8 mouse cellular contexts compared by ENCODE assay signal in genomic region chr4:59581314-59582185, GRCm38 (mm10). TPM values are rescaled to one million over a fixed set of nuclear protein-coding genes. Genes with fewer than 3 reads are reported as not detected.
DNase-seq lines count a peak whose midpoint lies in the region; ATAC-seq and TF ChIP-seq lines count a peak whose summit lies in the region.

Hsdl2 (plus strand) TSS chr4:59581563.

- 1% methylated on average over 61 of the region's 61 CpGs for WGBS in forebrain, embryonic 12.5 days
- WGBS in heart, postnatal 0 days, result under 1% methylated on average over 61 of the region's 61 CpGs
- WGBS in liver, embryonic 16.5 days (ENCODE audit: insufficient replicate concordance), result under 1% methylated on average over 61 of the region's 61 CpGs
- WGBS in neural tube, embryonic 13.5 days, result under 1% methylated on average over 61 of the region's 61 CpGs

- H3K9me3 ChIP-seq in E14TG2a.4 (ENCODE audit: low read length), result no peaks in the 10 kb centered on the region
- no peaks in the 10 kb centered on the region for H3K9me3 ChIP-seq in forebrain, embryonic 12.5 days
- no peaks in the 10 kb centered on the region for H3K9me3 ChIP-seq in heart, postnatal 0 days (replicated peaks; ENCODE audit: control insufficient read depth, low read length)
- H3K9me3 ChIP-seq in liver, embryonic 16.5 days (replicated peaks; ENCODE audit: control insufficient read depth, low read length), result no peaks in the 10 kb centered on the region
- no peaks in the 10 kb centered on the region for H3K9me3 ChIP-seq in neural tube, embryonic 13.5 days

- peak within 1 kb of the TSS; percentile 80 for H3K4me2 ChIP-seq in forebrain, embryonic 12.5 days
- peak within 1 kb of the TSS; percentile 79 for H3K4me2 ChIP-seq in heart, postnatal 0 days (ENCODE audit: low read depth, low read length)
- peak within 1 kb of the TSS; percentile 99 for H3K4me2 ChIP-seq in liver, embryonic 16.5 days (ENCODE audit: low read depth, low read length)
- peak within 1 kb of the TSS; percentile 80 for H3K4me2 ChIP-seq in neural tube, embryonic 13.5 days

- TF ChIP-seq CTCF in E14TG2a.4 (conservative IDR thresholded peaks at IDR 0.05; ENCODE audit: low read length), result no peak
- TF ChIP-seq CTCF in heart, postnatal 0 days (IDR thresholded peaks at IDR 0.05; ENCODE audit: low read depth), result no peak
- no peak for TF ChIP-seq CTCF in testis, adult 2 months (IDR thresholded peaks at IDR 0.05; ENCODE audit: control insufficient read depth, insufficient read depth, insufficient replicate concordance, low read depth, low read length)

- peak; percentile 100 for DNase-seq in c-Kit-positive CD71-positive TER-119-positive erythroid progenitor cells, embryonic 14.5 days (ENCODE audit: low spot score)
- peak; percentile 99 for DNase-seq in heart, postnatal 0 days (ENCODE audit: low spot score)
- DNase-seq in kidney, postnatal 4 days, result peak; percentile 99

- H3K9ac ChIP-seq in forebrain, embryonic 12.5 days, result peak within 1 kb of the TSS; percentile 69
- H3K9ac ChIP-seq in heart, postnatal 0 days (replicated peaks; ENCODE audit: low read depth, low read length), result peak within 1 kb of the TSS; percentile 82
- H3K9ac ChIP-seq in liver, embryonic 16.5 days (ENCODE audit: low read depth, low read length), result peak within 1 kb of the TSS; percentile 85
- H3K9ac ChIP-seq in neural tube, embryonic 13.5 days, result peak within 1 kb of the TSS; percentile 77

- H3K4me3 ChIP-seq in E14TG2a.4 (replicated peaks; ENCODE audit: low read length), result peak within 1 kb of the TSS; percentile 87
- H3K4me3 ChIP-seq in forebrain, embryonic 12.5 days (replicated peaks), result peak within 1 kb of the TSS; percentile 66
- H3K4me3 ChIP-seq in heart, postnatal 0 days (ENCODE audit: low read depth, low read length), result peak within 1 kb of the TSS; percentile 82
- peak within 1 kb of the TSS; percentile 84 for H3K4me3 ChIP-seq in liver, embryonic 16.5 days (ENCODE audit: low read depth, low read length)
- peak within 1 kb of the TSS; percentile 76 for H3K4me3 ChIP-seq in neural tube, embryonic 13.5 days
- H3K4me3 ChIP-seq in testis, adult 2 months (ENCODE audit: control insufficient read depth, low read depth, low read length), result peak within 1 kb of the TSS; percentile 86

- TF ChIP-seq EP300 in heart, postnatal 0 days (IDR thresholded peaks at IDR 0.05; ENCODE audit: low read depth), result no peak

- ATAC-seq in forebrain, embryonic 12.5 days (ENCODE audit: low FRiP score), result peak; percentile 96
- peak; percentile 94 for ATAC-seq in heart, postnatal 0 days (ENCODE audit: insufficient read depth, low read depth)
- ATAC-seq in liver, embryonic 16.5 days (ENCODE audit: low read depth), result peak; percentile 96
- peak; percentile 95 for ATAC-seq in neural tube, embryonic 13.5 days (ENCODE audit: low read depth)

- no peaks in the 10 kb centered on the region for H3K36me3 ChIP-seq in E14TG2a.4 (ENCODE audit: insufficient read depth, low read length)
- H3K36me3 ChIP-seq in forebrain, embryonic 12.5 days (replicated peaks), result no peaks in the 10 kb centered on the region
- no peaks in the 10 kb centered on the region for H3K36me3 ChIP-seq in heart, postnatal 0 days (replicated peaks; ENCODE audit: control insufficient read depth, insufficient read depth, low read length)
- no peaks in the 10 kb centered on the region for H3K36me3 ChIP-seq in liver, embryonic 16.5 days (ENCODE audit: control insufficient read depth, insufficient read depth)
- no peaks in the 10 kb centered on the region for H3K36me3 ChIP-seq in neural tube, embryonic 13.5 days
- no peaks in the 10 kb centered on the region for H3K36me3 ChIP-seq in testis, adult 2 months (ENCODE audit: control insufficient read depth, insufficient read depth, low read length)

- peak within 1 kb of the TSS; percentile 85 for H3K27ac ChIP-seq in forebrain, embryonic 12.5 days
- H3K27ac ChIP-seq in heart, postnatal 0 days (ENCODE audit: low read depth), result peak within 1 kb of the TSS; percentile 96
- peak within 1 kb of the TSS; percentile 92 for H3K27ac ChIP-seq in liver, embryonic 16.5 days (ENCODE audit: low read length)
- peak within 1 kb of the TSS; percentile 93 for H3K27ac ChIP-seq in neural tube, embryonic 13.5 days (replicated peaks)
- peak within 1 kb of the TSS; percentile 77 for H3K27ac ChIP-seq in testis, adult 2 months (ENCODE audit: control insufficient read depth, insufficient read depth, low read depth, low read length)

- H3K4me1 ChIP-seq in E14TG2a.4 (replicated peaks; ENCODE audit: low read depth, low read length), result peaks cover 30% of the 10 kb centered on the region
- peaks cover 12% of the 10 kb centered on the region for H3K4me1 ChIP-seq in forebrain, embryonic 12.5 days
- H3K4me1 ChIP-seq in heart, postnatal 0 days (ENCODE audit: control insufficient read depth, insufficient read depth), result peaks cover 8% of the 10 kb centered on the region; the same call in 1 of the 2 replicates
- peaks cover 14% of the 10 kb centered on the region for H3K4me1 ChIP-seq in liver, embryonic 16.5 days (ENCODE audit: control insufficient read depth, low read depth, low read length)
- H3K4me1 ChIP-seq in neural tube, embryonic 13.5 days (replicated peaks), result peaks cover 28% of the 10 kb centered on the region
- H3K4me1 ChIP-seq in testis, adult 2 months (ENCODE audit: control insufficient read depth, insufficient read depth, low read length), result peaks cover 8% of the 10 kb centered on the region; the same call in 1 of the 2 replicates

- peak; percentile 71; the same call in 1 of the 2 replicates for TF ChIP-seq POLR2A in testis, adult 2 months (IDR thresholded peaks at IDR 0.05; ENCODE audit: control insufficient read depth, low read depth, low read length)

- peaks cover 18% of the 10 kb centered on the region for H3K27me3 ChIP-seq in E14TG2a.4 (ENCODE audit: insufficient read depth, low read length)
- no peaks in the 10 kb centered on the region for H3K27me3 ChIP-seq in forebrain, embryonic 12.5 days
- no peaks in the 10 kb centered on the region for H3K27me3 ChIP-seq in heart, postnatal 0 days (ENCODE audit: control insufficient read depth, insufficient read depth, low read length)
- no peaks in the 10 kb centered on the region for H3K27me3 ChIP-seq in liver, embryonic 16.5 days (ENCODE audit: control insufficient read depth, insufficient read depth, low read depth, low read length)
- H3K27me3 ChIP-seq in neural tube, embryonic 13.5 days, result no peaks in the 10 kb centered on the region
- H3K27me3 ChIP-seq in testis, adult 2 months (ENCODE audit: control insufficient read depth, insufficient read depth, low read length), result no peaks in the 10 kb centered on the region

RNA-seq across cellular contexts. Expression of gene Hsdl2, which starts in this region (rescaled TPM):
- polyA plus RNA-seq in forebrain, embryonic 12.5 days (2016; fragmentation: Nextera tagmentation; extraction: Ambion mirVana), result 27.6 and 28.1 TPM in 2 replicates
- total RNA-seq in heart, postnatal 0 days (2014; rRNA removed; ENCODE audit: low replicate concordance), result 68.4 and 117 TPM in 2 replicates
- 262 and 267 TPM in 2 replicates for polyA plus RNA-seq in heart, postnatal 0 days (2015; fragmentation: Nextera tagmentation; extraction: Ambion mirVana)
- polyA plus RNA-seq in liver, embryonic 16.5 days (2015; fragmentation: Nextera tagmentation; extraction: Ambion mirVana), result 20.9 and 21.3 TPM in 2 replicates
- polyA plus RNA-seq in neural tube, embryonic 13.5 days (2015; fragmentation: Nextera tagmentation; extraction: Ambion mirVana), result 50.5 and 50.7 TPM in 2 replicates
- polyA plus RNA-seq in testis, adult 2 months (2012; rRNA removed), result 56.9 and 71.7 TPM in 2 replicates

Comparison
In these comparisons a context has a peak if more than half of its experiments do, and no peak if none do; other contexts are left out.
1. Peak in every context shown above with its lines: DNase-seq, ATAC-seq, H3K4me3 ChIP-seq and H3K27ac ChIP-seq.